Mouse (Mus musculus): ENCODE results near the gene Sgms2. TPM values are rescaled to one million over a fixed set of nuclear protein-coding genes. Genes with fewer than 3 reads are reported as not detected.
A peak's percentile ranks its signal among the peaks of the same experiment; 100 is the strongest.

Sgms2 gene
- total RNA-seq, 2 experiments from 2014 or later = 3.9 to 6.6 TPM

DNA sequence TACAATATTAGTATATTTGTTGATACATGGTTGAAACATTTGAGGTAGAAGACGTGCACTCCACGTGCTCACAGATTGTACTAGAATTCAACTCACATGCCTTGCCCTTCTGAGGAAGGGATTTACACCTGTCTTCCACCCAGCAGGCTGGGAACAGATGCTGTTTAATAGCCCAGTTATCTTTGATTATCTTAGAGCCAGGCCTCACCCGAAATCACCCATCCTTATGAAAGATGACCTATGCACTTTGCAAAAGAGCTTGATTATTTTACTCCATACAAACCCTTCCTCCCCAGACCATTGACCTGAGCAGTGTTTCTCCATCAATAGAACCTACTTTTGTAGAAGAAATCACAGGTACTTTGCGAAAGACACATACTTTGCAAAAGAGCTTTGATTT, 180.6 kb downstream of the Sgms2 start:
- no peak for DNase-seq (ENCODE audit: low spot score in 2 of 2)

DNA sequence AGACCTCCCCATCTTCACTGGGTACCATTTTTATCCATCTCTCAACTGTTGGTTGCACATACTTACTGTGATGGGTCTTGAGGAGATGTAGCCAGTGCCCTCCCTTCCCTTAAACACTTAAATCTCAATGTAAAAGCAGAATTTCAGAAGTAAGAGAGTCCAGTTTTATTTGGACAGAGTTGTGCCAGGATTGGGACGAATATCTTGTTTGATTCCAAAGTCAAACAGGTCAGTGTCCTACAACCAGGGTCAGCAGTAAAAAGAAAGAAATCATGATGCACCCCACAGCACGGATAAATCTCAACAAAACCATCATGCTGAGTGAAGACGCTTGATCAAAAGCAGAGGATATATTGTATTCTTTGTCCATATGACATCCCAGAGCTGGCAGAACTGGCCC, 183.4 kb downstream of the Sgms2 start:
- DNase-seq (ENCODE audit: low spot score in 2 of 2) = no peak

DNA sequence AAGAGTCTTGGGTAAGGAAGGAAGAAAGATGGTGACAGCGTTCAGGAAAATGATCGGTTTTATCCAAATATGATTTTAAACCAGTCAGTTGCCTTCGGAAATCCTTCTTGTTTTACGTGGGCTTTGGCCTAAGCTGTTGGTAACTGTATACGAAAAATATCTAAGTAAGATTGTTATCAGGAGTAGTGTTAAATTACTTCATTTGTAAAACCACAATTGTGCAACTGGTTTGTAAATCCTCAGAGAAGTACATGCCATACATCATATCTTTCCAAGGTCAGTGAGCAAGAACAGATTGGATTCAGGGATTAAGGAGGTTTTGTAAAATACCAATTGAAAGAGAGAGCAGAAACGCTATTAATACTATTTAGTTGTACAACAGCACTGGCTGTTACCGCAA, 185.0 kb downstream of the Sgms2 start:
- DNase-seq (ENCODE audit: low spot score in 2 of 2) = no peak

DNA sequence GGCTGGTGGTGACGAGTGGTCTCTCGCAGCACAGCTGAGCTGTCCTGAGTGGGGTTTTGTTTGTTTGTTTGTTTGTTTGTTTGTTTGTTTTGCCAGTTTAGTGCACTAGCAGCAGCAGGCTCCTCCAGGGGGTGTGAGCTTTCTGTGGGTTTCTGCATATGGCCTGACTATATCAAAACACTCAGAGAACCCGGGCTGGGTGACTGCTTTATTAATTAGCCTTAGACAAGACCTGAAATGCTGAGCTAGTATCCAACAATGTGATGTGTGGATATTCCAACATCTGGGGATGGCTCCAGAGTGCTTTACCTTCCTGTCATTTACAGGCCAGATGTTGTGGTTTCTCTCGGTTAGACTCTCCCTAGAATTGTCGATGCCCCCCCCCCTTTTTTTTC, 187.9 kb downstream of the Sgms2 start:
- DNase-seq (ENCODE audit: low spot score in 2 of 2) = no peak

DNA sequence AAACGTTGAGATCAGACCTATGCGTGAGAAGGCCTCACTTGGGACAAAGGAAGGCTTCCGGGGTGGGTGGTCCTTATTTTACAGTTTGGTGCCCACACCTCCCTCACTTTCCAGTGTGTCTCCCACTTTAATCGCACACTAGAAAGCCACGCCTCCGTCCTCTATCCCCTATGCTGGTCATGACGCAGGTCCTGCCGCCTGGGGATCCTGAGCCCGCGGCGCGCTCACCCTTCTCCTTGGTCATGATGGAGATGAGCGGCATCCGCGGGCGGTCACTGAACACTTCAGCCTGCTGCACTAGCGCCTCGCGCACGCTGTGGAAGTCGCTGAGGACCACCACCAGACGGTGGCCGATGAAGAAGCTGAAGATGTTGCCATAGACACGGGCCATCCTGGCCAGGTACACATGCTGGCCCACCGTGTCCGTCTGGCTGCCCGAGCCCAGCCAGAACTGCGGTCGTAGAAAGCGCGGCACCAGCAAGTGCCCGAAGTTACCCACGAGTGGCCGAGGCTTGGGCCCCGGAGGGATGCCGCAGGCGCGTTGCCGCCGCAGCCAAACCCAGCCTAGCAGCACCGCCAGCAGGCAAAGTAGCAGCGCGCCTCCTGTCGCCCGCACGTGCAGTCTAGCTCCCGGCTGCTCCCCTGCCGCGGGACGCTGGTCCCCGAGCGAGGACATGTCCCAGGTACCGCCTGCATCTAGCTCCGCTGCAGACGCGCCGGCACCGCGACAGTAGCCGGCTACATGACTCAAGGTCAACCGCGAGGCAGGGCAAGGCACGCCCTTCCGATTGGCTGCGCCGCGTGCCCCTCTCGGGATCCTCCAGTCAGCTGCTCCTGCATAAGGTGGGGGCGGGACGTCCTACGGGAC, 188.5 kb downstream of the Sgms2 start, which contains the start of gene Cyp2u1:
Gene Cyp2u1 (minus strand): TSS at position 776 of the 868 bp plus-strand sequence.
- DNase-seq (ENCODE audit: low spot score in 2 of 2) = peak; percentile 77 to 82

DNA sequence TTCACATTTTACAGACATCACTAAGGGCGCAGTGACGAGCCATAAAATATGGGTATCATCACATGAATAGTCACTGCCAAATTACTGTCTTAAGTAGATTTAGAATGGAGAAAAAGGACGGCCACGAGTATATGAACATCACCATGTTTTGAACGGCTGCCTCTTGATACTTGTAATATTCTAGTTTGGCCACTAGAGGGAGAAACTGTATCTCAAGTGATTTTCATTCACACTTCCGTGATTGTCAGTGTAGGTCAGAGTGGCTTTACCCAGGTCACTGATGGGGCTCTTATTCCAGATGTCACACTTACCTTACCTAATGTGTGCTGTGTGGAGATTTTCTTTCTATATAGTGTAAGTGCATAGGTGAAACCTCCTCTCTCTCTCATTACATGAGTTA, 191.3 kb downstream of the Sgms2 start:
- DNase-seq (ENCODE audit: low spot score in 2 of 2) = no peak

DNA sequence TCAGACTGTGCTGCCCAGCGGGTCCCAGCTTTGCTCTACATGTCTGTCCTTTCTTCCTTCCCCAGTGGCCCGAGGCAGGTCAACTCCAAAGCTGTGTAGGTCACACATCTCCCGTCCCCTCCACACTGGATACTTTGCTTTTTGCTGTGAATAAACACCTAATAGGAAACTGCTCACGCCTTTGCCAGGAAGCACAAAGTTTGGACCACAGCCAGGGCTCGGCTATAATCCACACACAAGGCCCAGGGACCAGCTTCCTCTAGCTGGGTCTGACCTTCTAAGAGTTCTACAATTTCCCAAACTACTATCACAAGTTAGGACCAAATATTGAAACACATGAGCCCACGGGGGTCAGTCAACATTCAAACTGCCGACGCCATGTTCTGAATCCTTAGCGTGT, 192.1 kb downstream of the Sgms2 start:
- no peak for DNase-seq (ENCODE audit: low spot score in 2 of 2)

DNA sequence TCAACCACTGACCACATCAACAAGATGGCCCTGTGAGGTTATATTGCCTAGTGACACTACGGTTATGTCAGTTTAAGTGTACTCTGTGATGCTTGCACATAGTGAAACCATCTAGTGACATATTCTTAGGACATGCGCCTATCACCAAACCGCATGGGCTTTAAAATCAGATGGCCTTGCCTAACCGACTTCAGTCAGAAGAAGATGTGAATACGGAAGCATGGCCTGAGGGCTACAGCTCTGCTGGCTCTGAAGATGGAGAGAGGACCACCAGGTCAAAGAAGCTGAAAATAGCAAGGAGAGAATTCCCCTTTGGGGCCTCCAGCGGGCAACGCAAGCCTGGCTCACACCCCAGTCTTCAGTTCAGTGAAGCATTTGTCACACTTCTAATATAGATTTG, 194.3 kb downstream of the Sgms2 start:
- no peak for DNase-seq (ENCODE audit: low spot score in 2 of 2)

DNA sequence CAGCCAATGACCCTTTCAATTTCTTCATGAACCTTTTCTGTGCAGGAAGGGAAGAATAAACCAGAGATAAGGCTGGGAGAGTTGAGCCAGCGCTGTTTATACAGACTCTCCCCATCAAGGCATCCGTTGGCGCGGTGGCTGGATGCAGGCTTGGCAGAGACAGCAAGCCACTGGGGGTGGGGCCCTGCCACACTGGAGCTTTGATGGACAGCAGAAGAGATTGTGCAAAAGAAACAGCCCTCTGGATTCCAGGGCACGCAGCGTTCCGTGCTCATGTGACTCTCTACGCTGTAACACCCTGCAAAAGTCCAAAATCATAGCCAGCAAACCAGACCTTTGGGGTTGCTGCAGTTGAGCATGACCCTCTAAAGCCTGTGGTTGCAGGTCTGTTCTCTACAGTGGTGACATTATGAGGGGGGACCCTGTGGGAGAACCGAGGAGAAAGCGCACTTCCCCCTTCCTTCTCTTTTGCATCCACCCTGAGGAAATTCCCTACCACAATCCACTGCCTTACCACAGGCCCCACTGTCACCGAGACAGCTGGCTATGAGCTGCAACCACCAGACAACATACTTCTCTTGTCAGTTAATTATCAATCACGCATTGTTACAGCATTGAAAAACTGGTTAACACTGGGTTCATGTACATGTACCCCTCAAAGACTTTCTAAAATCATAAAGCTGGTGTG, 195.6 kb downstream of the Sgms2 start:
- DNase-seq (ENCODE audit: low spot score in 2 of 2) = no peak

DNA sequence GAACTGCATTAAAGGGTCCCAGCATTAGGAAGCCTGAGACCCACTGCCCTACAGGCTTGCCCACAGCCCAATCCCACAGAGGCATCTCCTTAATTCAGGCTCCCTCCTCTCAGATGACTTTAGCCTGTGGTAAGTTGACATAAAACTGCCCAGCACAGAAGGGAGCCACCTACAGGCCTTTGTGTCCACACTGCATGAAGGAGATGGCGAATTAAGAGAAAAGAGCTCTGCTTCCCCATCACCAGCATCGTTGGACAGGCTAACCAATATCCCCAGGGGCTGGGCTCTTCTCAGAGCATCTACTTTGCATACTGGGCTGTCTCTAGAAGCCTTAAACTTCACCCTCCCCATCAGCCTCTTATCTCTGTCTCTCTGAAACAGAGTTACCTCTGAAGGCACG, 196.7 kb downstream of the Sgms2 start:
- no peak for DNase-seq (ENCODE audit: low spot score in 2 of 2)

DNA sequence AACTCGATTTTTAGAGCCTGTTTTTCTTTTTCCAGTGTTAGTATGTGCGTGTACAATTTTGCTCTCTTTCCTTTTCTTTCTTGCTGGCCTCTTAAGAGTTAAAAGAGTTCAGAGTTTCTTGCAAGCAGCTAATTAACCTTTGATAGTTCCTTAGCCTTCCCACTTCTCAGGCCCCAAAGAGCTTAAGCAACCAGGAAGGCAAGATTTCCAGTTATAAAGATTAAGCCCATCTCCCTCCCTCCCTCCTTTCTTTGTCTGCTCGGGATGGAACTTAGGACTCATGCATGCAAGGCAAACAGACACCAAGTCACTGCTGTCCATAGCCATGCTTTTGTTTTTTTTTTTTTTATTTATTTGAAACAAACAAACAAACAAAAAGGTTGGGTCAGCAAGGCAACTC, 198.3 kb downstream of the Sgms2 start:
- no peak for DNase-seq (ENCODE audit: low spot score in 2 of 2)

DNA sequence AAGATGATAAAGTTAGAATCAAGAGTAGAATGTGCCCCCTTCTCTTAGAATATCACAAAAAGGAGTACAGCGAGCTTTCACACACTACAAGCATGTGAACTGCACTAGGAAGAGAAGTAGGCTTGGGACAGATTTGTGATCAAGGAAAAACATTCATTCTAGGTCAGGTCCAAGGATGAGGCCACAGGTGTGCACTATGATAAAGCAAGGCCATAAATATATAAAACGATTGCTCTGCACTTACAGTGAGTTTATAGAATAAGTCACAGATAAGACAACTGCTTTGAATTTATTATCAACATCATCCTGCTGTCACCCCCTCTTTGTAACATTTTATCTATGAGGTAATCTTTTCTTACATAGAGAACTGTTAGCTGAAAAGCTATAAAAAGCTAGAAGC, 198.9 kb downstream of the Sgms2 start:
- DNase-seq (ENCODE audit: low spot score in 2 of 2) = no peak

DNA sequence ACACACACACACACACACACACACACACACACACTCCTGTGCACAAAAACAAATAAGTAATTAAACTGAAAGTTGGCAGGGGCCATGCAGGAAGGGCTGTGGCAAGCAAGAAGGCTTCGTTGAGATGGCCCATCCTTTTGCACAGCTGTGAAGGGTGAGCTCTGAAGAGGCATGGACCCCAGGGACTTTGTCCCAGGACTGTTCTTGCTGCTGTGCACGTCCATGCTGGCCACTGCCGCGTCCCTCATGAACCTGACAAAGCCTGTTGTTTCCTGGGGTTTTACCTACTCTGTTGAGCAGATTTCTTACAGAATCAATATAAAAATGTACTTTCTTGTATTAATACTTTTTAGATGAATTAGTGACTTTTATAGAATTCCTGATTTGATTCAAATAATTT, 199.3 kb downstream of the Sgms2 start:
- no peak for DNase-seq (ENCODE audit: low spot score in 2 of 2)

DNA sequence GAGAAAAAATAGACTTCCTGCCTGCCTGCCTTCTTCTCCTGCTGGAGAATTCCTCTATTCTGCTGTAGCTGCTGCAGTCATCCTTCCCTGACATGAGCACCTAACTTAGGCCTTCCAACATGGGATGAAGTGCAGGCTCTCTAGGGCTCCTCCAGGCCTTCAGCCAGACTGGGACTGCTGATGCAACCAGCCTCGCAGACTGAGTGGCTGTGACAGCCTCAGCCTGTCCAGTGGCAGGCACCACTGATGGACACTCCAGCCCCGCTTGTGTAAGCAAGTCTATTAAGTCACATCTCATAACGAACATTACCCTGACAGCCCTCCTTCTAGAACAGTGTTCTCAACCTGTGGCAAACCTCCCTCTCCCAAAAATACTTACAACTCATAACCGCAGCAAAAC, 217.1 kb downstream of the Sgms2 start:
- no peak for DNase-seq (ENCODE audit: low spot score in 2 of 2)

DNA sequence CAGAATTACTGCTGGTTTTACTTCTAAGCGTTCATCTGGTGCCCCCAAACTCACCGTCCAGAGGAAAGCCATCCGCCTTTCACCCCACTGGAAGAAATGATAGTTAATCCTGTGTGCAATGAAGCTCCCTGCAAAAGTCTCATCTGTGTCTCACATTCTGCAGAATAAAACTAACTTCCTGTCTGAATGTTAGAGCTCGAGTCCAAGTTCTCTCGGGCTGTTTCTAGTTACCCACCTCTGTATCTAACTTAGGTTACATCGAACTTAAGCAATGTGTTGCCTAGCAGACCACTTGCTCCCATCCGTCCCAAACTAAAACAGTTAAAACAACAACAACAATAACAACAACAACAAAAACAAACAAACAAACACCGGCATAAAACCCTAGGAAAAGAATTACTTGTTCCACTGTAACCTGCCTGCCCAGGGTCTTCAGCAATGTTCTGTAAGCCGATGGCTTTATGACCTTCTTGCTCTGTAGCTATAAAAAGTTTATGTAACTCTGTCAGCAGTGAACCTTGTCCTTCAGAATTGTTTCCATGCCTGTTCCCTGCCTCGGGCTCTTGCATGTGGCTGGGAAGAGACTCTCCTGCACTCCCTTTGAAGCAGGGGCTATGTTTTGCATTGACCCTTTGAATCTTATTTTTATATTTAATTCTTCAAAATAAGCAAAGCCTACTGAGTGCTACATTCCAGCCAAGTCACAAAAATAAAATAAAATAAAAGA, 218.7 kb downstream of the Sgms2 start:
- no peak for DNase-seq (ENCODE audit: low spot score in 2 of 2)

DNA sequence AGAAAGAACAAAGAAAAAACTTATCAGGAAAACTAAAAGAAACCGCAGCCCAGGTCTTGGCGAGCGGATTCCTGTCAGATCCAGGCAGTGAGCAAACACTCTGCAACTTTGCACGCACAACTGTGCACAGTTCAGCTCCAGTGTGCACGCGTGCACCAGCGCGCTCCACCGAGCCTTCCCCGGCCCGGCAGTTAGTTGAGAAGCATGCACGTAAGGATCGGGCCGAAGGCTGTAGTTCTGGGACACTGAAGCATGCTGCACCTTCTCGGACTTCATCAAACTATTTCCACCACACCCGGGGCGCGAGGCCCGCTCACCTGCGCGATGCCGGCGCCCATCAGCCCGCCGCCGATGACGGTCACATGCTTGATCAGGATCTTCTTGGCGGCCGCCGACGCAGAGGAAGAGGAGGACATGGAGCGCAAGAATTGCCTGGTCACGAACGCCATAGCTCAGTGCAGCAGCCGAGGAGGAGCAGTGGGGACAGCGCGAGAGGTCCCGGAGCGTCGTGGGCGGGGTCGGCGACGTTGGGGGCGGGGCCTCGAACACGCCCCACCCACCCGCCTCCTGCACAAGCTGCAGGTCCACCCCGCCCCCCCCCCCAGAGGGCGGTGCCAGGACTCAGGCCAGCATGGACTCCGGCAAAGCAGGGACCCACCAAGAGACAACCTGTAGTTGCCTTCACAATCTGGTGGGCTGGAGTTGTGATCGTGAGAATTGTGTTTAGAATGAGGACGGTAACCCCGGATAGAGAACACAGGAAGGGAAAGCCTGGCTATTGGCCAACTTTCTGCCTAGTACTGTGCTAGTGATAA, 219.4 kb downstream of the Sgms2 start, which contains the start of gene Hadh:
Gene Hadh (minus strand): TSS at position 543 of the 815 bp plus-strand sequence.
- DNase-seq (ENCODE audit: low spot score in 2 of 2) = peak; percentile 82 to 84

DNA sequence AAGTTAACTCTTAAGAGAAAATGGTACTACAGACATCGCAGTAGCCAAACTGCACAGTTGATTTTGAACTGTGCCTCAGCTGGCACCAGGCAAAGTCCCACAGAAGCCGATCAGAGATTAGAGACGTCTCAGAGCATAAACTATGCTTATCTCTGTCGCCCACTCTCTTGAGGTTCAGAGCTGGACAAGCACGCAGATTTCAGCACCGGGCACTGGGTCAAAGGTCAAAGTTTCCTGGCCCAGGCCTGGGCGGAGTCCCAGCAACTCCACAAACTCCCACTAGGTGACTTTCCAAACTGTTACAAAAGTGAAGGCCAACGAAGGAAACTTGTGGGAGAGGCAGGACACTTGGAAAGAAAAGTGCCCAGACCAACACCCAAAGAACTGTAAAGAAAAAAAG, 220.1 kb downstream of the Sgms2 start:
- DNase-seq (ENCODE audit: low spot score in 2 of 2) = peak; percentile 54 to 63

DNA sequence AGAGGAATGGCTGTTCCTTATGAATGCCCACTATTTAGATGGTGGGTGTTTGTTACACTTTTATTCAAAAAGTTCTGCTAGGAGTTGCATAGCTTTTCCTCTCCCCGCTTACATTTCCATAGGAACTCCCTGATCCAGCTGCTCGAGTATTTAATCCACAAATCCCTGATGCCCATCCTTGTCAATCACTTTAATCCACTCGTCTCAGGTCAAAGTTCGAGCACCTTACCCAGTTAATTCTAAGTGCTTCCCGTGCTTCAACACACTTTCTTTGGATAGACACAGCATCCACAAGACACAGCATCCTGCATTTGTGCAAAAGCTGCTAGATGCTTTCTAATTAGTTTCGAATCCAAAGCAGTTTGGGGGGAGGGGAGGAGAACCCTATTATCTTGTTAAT, 220.8 kb downstream of the Sgms2 start:
- DNase-seq (ENCODE audit: low spot score in 2 of 2) = no peak
